Mouse (Mus musculus): Measurements from ENCODE around the gene Mrpl10.

Mrpl10 gene

GRCm38 (mm10) chr11:97029686-97030417, 11.5 kb upstream of the Mrpl10 start, which contains the start of gene Scrn2:
TSS of gene Scrn2 (plus strand) at chr11:97029938.
- peak; percentile 87 for ATAC-seq (ENCODE audit: low TSS enrichment)

- ATAC-seq (ENCODE audit: low TSS enrichment): no peak
Measured at GRCm38 (mm10) chr11:97030426-97030825, 10.9 kb upstream of the Mrpl10 start.

GRCm38 (mm10) chr11:97031977-97032376, 9.4 kb upstream of the Mrpl10 start:
- ATAC-seq (ENCODE audit: low TSS enrichment): no peak

GRCm38 (mm10) chr11:97032499-97032898, 8.9 kb upstream of the Mrpl10 start:
- ATAC-seq (ENCODE audit: low TSS enrichment): no peak

GRCm38 (mm10) chr11:97033781-97034180, 7.6 kb upstream of the Mrpl10 start:
- no peak for ATAC-seq (ENCODE audit: low TSS enrichment)

- ATAC-seq (ENCODE audit: low TSS enrichment): peak; percentile 78
Measured at GRCm38 (mm10) chr11:97036141-97036540, 5.2 kb upstream of the Mrpl10 start.

GRCm38 (mm10) chr11:97038881-97039280, 2.5 kb upstream of the Mrpl10 start:
- no peak for ATAC-seq (ENCODE audit: low TSS enrichment)

- ATAC-seq (ENCODE audit: low TSS enrichment): no peak
Measured at GRCm38 (mm10) chr11:97040301-97041021, 899 bp upstream of the Mrpl10 start.

GRCm38 (mm10) chr11:97044902-97045301, 3.5 kb downstream of the Mrpl10 start:
- peak; percentile 60 for ATAC-seq (ENCODE audit: low TSS enrichment)

GRCm38 (mm10) chr11:97045861-97046260, 4.5 kb downstream of the Mrpl10 start:
- no peak for ATAC-seq (ENCODE audit: low TSS enrichment)

GRCm38 (mm10) chr11:97048090-97048650, 6.8 kb downstream of the Mrpl10 start:
- ATAC-seq (ENCODE audit: low TSS enrichment): no peak

- no peak for ATAC-seq (ENCODE audit: low TSS enrichment)
Measured at GRCm38 (mm10) chr11:97049492-97050085, 8.2 kb downstream of the Mrpl10 start.

- peak; percentile 96 for ATAC-seq (ENCODE audit: low TSS enrichment)
Measured at GRCm38 (mm10) chr11:97050216-97050943, 9.0 kb downstream of the Mrpl10 start, which contains the start of gene Osbpl7. TSS of gene Osbpl7 (plus strand) at chr11:97050628.

GRCm38 (mm10) chr11:97050944-97051586, 9.7 kb downstream of the Mrpl10 start:
- no peak for ATAC-seq (ENCODE audit: low TSS enrichment)

- ATAC-seq (ENCODE audit: low TSS enrichment): no peak
Measured at GRCm38 (mm10) chr11:97052219-97052646, 10.9 kb downstream of the Mrpl10 start.

- ATAC-seq (ENCODE audit: low TSS enrichment): peak; percentile 31; the same call in 1 of the 2 replicates
Measured at GRCm38 (mm10) chr11:97063274-97063920, 22.0 kb downstream of the Mrpl10 start.

GRCm38 (mm10) chr11:97063921-97064295, 22.5 kb downstream of the Mrpl10 start:
- ATAC-seq (ENCODE audit: low TSS enrichment): no peak

GRCm38 (mm10) chr11:97065538-97066295, 24.4 kb downstream of the Mrpl10 start:
- ATAC-seq (ENCODE audit: low TSS enrichment): no peak

- ATAC-seq (ENCODE audit: low TSS enrichment): no peak
Measured at GRCm38 (mm10) chr11:97066656-97067360, 25.4 kb downstream of the Mrpl10 start.
